Mouse (Mus musculus) lung, postnatal 0 days (tissue): Measurements from ENCODE around the gene Rnf150.

Experiments used
- CTCF ChIP-seq: IDR thresholded peaks from 2 replicates; pipeline ENCODE4 v1.5.1; 2016; ENCODE audit warnings: antibody characterized with exemption, mild to moderate bottlenecking
- EP300 ChIP-seq: IDR thresholded peaks from 2 replicates; pipeline ENCODE4 v1.6.1; 2016; ENCODE audit warnings: antibody characterized with exemption, mild to moderate bottlenecking, control low read depth

GRCm38 (mm10) chr8:83049171-83049601 is 186.0 kb downstream of the Rnf150 start:
- no peak for TF ChIP-seq CTCF
- no peak for TF ChIP-seq EP300
